Mouse (Mus musculus): ENCODE data around the gene Igfbp7.

GRCm38 (mm10) chr5:77390272-77390671, 17.6 kb downstream of the Igfbp7 start:
- TF ChIP-seq CTCF (IDR thresholded peaks at IDR 0.05; ENCODE audit: low read depth, low read length) (no peak), TAL1 (conservative IDR thresholded peaks at IDR 0.05; ENCODE audit: low read depth, low read length) (no peak)
